Mouse (Mus musculus) cerebellum, adult 11-12 months (tissue): ENCODE data around the gene P2rx3.

Experiments
- DNase-seq: peaks from one replicate; pipeline ENCODE4 v3.0.0; 2022

P2rx3 gene

GRCm38 (mm10) chr2:84975580-84975979, 61.7 kb downstream of the P2rx3 start:
- no peak for DNase-seq

GRCm38 (mm10) chr2:84967318-84967991, 69.8 kb downstream of the P2rx3 start:
- DNase-seq = no peak

- no peak for DNase-seq
Observed at GRCm38 (mm10) chr2:84964111-84964801, 73.0 kb downstream of the P2rx3 start.

GRCm38 (mm10) chr2:84962906-84963507, 74.3 kb downstream of the P2rx3 start:
- no peak for DNase-seq

GRCm38 (mm10) chr2:84961901-84962300, 75.4 kb downstream of the P2rx3 start:
- DNase-seq = no peak

GRCm38 (mm10) chr2:84961300-84961699, 76.0 kb downstream of the P2rx3 start:
- no peak for DNase-seq

GRCm38 (mm10) chr2:84958588-84959264, 78.5 kb downstream of the P2rx3 start:
- DNase-seq = no peak

- DNase-seq = no peak
Observed at GRCm38 (mm10) chr2:84956274-84956673, 81.0 kb downstream of the P2rx3 start.

GRCm38 (mm10) chr2:84955435-84955834, 81.8 kb downstream of the P2rx3 start:
- no peak for DNase-seq

- no peak for DNase-seq
Observed at GRCm38 (mm10) chr2:84952693-84953092, 84.6 kb downstream of the P2rx3 start.

GRCm38 (mm10) chr2:84952251-84952650, 85.0 kb downstream of the P2rx3 start:
- DNase-seq = no peak

- no peak for DNase-seq
Observed at GRCm38 (mm10) chr2:84951027-84951426, 86.2 kb downstream of the P2rx3 start.

GRCm38 (mm10) chr2:84948721-84949120, 88.5 kb downstream of the P2rx3 start:
- DNase-seq = no peak
